Mouse (Mus musculus) embryonic fibroblast, embryonic 13.5 days (primary cell): ENCODE data around the gene Bcl2l12.

Experiments
- CTCF ChIP-seq: IDR thresholded peaks from 2 replicates; pipeline ENCODE4 v1.5.1; 2011; ENCODE audit warnings: mild to moderate bottlenecking, control low read depth, low read length, moderate library complexity, borderline replicate concordance; ENCODE audit not compliant: insufficient read depth
- POLR2A ChIP-seq: IDR thresholded peaks from 2 replicates; pipeline ENCODE4 v1.6.1; 2011; ENCODE audit warnings: low read depth, mild to moderate bottlenecking, control low read depth, low read length, moderate library complexity

DNA sequence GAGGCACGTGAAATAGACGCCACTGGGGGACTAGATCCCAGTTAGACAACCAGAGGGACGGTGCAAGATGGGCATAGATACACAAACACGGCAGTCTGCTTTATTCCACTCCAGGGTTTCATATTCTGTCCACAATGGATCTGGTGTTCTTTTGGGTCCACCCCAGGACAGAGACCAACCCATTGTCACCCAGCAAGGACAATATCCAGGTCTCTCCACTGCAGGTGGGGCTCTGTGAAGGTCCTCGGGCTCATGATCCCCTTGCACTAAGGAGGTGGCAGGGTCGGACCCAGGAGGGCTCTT, 23.4 kb downstream of the Bcl2l12 start:
- TF ChIP-seq CTCF, result no peak
- no peak for TF ChIP-seq POLR2A
